Mouse (Mus musculus) embryonic fibroblast, embryonic 13.5 days (primary cell): ENCODE data around the gene Marf1. TPM values are rescaled to one million over a fixed set of nuclear protein-coding genes. Genes with fewer than 3 reads are reported as not detected.

ENCODE experiments used
- H3K27ac ChIP-seq: 2 replicates; pipeline ENCODE4 v1.5.1; 2012; ENCODE audit warnings: low read length, control low read depth, inconsistent platforms; ENCODE audit not compliant: insufficient read depth
- H3K4me1 ChIP-seq: 2 replicates; pipeline ENCODE4 v1.6.1; 2011; ENCODE audit warnings: low read length; ENCODE audit not compliant: control insufficient read depth, insufficient read depth
- H3K4me3 ChIP-seq: 2 replicates; pipeline ENCODE4 v1.5.1; 2011; ENCODE audit warnings: mild to moderate bottlenecking, control low read depth, low read length; ENCODE audit not compliant: insufficient read depth
- CTCF ChIP-seq: IDR thresholded peaks from 2 replicates; pipeline ENCODE4 v1.5.1; 2011; ENCODE audit warnings: mild to moderate bottlenecking, control low read depth, low read length, moderate library complexity, borderline replicate concordance; ENCODE audit not compliant: insufficient read depth
- POLR2A ChIP-seq: IDR thresholded peaks from 2 replicates; pipeline ENCODE4 v1.6.1; 2011; ENCODE audit warnings: low read depth, mild to moderate bottlenecking, control low read depth, low read length, moderate library complexity
- polyA plus RNA-seq: library from polyadenylated mRNA; stranded (reverse); fragments of >200 nt; gene quantifications from 2 replicates; pipeline ENCODE4 v1.2.4, GENCODE M21; 2011; ENCODE audit warnings: low read depth; ENCODE audit not compliant: missing spikeins, insufficient read length

The Marf1 gene
- polyA plus RNA-seq: 37.7 and 40.0 TPM in 2 replicates

- peak within 1 kb of the TSS; percentile 76 for H3K4me3 ChIP-seq
- H3K27ac ChIP-seq: peak within 1 kb of the TSS; percentile 96
- peaks cover 2% of the 10 kb centered on the region for H3K4me1 ChIP-seq
- TF ChIP-seq CTCF: no peak
- TF ChIP-seq POLR2A: peak; percentile 88
Measured at GRCm38 (mm10) chr16:14162988-14163416, at the start of gene Marf1, which contains the start of gene Nde1. TSS of gene Marf1 (minus strand) at chr16:14163351. TSS of gene Nde1 (plus strand) at chr16:14163275.

- no peak overlapping the region for H3K4me3 ChIP-seq
- no peaks in the 10 kb centered on the region for H3K4me1 ChIP-seq
- H3K27ac ChIP-seq: no peak overlapping the region
- TF ChIP-seq CTCF (no peak), POLR2A (no peak)
Measured at GRCm38 (mm10) chr16:14198798-14199197, 35.6 kb upstream of the Marf1 start.

- TF ChIP-seq CTCF (peak; percentile 47; the same call in 1 of the 2 replicates), POLR2A (no peak)
- no peak overlapping the region for H3K27ac ChIP-seq
- no peaks in the 10 kb centered on the region for H3K4me1 ChIP-seq
- H3K4me3 ChIP-seq: no peak overlapping the region
Measured at GRCm38 (mm10) chr16:14195427-14195826, 32.3 kb upstream of the Marf1 start.

GRCm38 (mm10) chr16:14194164-14194950 is 31.2 kb upstream of the Marf1 start:
- H3K4me3 ChIP-seq: no peak overlapping the region
- TF ChIP-seq POLR2A: no peak
- TF ChIP-seq CTCF: no peak
- no peak overlapping the region for H3K27ac ChIP-seq
- H3K4me1 ChIP-seq: no peaks in the 10 kb centered on the region

- Histone ChIP-seq H3K4me3 (no peak overlapping the region), H3K27ac (no peak overlapping the region), H3K4me1 (no peaks in the 10 kb centered on the region)
- TF ChIP-seq CTCF (no peak), POLR2A (no peak)
Measured at GRCm38 (mm10) chr16:14185516-14185915, 22.4 kb upstream of the Marf1 start.

GRCm38 (mm10) chr16:14183856-14184255 is 20.7 kb upstream of the Marf1 start:
- Histone ChIP-seq H3K27ac (no peak overlapping the region), H3K4me3 (no peak overlapping the region), H3K4me1 (no peaks in the 10 kb centered on the region)
- no peak for TF ChIP-seq CTCF

GRCm38 (mm10) chr16:14182360-14182759 is 19.2 kb upstream of the Marf1 start:
- Histone ChIP-seq H3K27ac (no peak overlapping the region), H3K4me3 (no peak overlapping the region), H3K4me1 (peaks cover 9% of the 10 kb centered on the region)
- TF ChIP-seq CTCF (no peak), POLR2A (no peak)

GRCm38 (mm10) chr16:14180163-14180733 is 17.1 kb upstream of the Marf1 start:
- Histone ChIP-seq H3K27ac (no peak overlapping the region), H3K4me3 (no peak overlapping the region), H3K4me1 (peaks cover 9% of the 10 kb centered on the region)
- no peak for TF ChIP-seq POLR2A
- no peak for TF ChIP-seq CTCF

- TF ChIP-seq CTCF (no peak), POLR2A (no peak)
- H3K4me1 ChIP-seq: peaks cover 9% of the 10 kb centered on the region
- H3K27ac ChIP-seq: peak overlapping the region; percentile 92
- no peak overlapping the region for H3K4me3 ChIP-seq
Measured at GRCm38 (mm10) chr16:14178041-14178440, 14.9 kb upstream of the Marf1 start.

GRCm38 (mm10) chr16:14169706-14170105 is 6.6 kb upstream of the Marf1 start:
- TF ChIP-seq POLR2A: no peak
- no peak for TF ChIP-seq CTCF
- Histone ChIP-seq H3K4me1 (peaks cover 2% of the 10 kb centered on the region; the same call in 1 of the 2 replicates), H3K4me3 (no peak overlapping the region), H3K27ac (no peak overlapping the region)
